Mouse (Mus musculus): ENCODE results near the gene Ldhc.

The Ldhc gene

DNA sequence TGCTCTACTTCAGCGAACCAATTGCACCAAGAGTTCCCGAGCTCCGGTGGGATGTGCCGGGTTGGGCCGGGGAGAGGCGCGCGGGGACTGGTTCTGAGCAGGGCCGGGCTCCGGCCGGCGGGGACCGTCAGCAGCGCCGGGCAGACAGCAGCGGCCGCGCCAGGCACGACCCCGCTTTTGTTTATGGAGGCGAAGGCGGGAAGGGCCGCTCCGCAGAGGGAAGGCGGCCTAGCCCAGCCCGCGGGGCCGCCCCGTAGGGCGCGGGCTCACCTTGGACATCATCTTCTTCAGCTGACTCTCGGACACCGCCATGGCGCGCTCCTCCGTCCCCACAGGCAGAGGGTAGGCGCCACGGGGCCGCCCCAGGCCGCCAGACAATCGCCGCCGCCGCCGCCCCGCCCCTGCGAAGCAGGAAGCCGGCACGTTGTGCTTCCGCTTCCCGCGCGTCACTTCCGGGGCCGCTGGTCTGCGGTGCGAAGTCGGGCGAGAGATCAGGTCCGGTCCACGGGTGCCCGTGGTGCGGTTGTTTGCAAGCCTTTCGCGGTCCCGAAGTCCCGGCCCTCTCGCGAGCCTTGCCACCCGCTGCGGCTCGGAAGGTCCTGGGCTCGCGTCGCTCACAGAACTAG, 58.7 kb downstream of the Ldhc start, which contains the start of gene Tsg101:
Gene Tsg101 (minus strand): TSS at position 419 of the 626 bp plus-strand sequence.
- peak; percentile 94 for DNase-seq

DNA sequence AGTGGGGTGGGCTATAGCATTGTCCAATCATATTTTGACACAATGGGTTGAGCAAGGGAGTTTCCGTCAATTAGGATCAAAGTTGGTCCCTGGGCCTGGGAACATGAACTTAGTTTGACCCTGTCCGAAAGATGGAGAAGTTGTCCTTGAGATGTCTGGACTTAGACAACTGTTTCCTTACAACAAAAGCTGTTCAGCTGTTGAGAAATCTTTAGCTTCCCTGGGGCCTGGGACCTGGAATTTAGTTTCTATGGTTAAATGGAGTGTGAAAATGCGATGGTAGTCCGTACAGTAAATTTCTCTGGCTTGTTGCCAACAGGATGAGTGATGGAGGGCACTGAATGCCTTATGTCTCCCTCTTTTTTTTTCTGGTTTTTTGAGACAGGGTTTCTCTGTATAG, 61.1 kb downstream of the Ldhc start:
- DNase-seq: no peak

Data from thymus, postnatal 4 days (tissue).